Mouse (Mus musculus) MEL (cell line): Measurements from ENCODE around the gene Dnmt3c. TPM values are rescaled to one million over a fixed set of nuclear protein-coding genes. Genes with fewer than 3 reads are reported as not detected.

Experiments
- DNase-seq: peaks from one replicate; pipeline ENCODE4 v3.0.0; 2011; ENCODE audit warnings: low read depth, low spot score
- H3K27ac ChIP-seq: 2 replicates; pipeline ENCODE4 v1.5.1; 2012; ENCODE audit warnings: low read depth, mild to moderate bottlenecking, control low read depth, low read length, moderate library complexity; ENCODE audit not compliant: control insufficient read depth
- H3K27me3 ChIP-seq, 2 experiments: fragments of 150-350 bp in 1 of 2; sonication (generic) in 1 of 2; 2 replicates each; pipeline ENCODE4 v1.6.1; 2012; ENCODE audit warnings: low read length in 2 of 2, mild to moderate bottlenecking in 2 of 2, improper control_type of control experiment in 1 of 2, moderate library complexity in 1 of 2; ENCODE audit not compliant: insufficient read depth in 2 of 2, control insufficient read depth in 1 of 2
- H3K36me3 ChIP-seq, 2 experiments: 2 replicates each; pipeline ENCODE4 v1.6.1; 2012 to 2014; ENCODE audit warnings: low read length in 2 of 2, improper control_type of control experiment in 1 of 2, inconsistent platforms in 1 of 2, mild to moderate bottlenecking in 1 of 2; ENCODE audit not compliant: insufficient read depth in 2 of 2, control insufficient read depth in 1 of 2
- H3K4me1 ChIP-seq, 2 experiments: fragments of 150-350 bp in 1 of 2; sonication (generic) in 1 of 2; 2 replicates each; pipeline ENCODE4 v1.6.1; 2012; ENCODE audit warnings: low read length in 2 of 2, improper control_type of control experiment in 1 of 2, mild to moderate bottlenecking in 1 of 2; ENCODE audit not compliant: insufficient read depth in 2 of 2, control insufficient read depth in 1 of 2
- H3K4me3 ChIP-seq, 2 experiments: fragments of 150-350 bp in 1 of 2; sonication (generic) in 1 of 2; 2 replicates each; pipeline ENCODE4 v1.5.1; 2012; ENCODE audit warnings: low read depth in 2 of 2, low read length in 2 of 2, mild to moderate bottlenecking in 2 of 2, moderate library complexity in 2 of 2, control low read depth in 1 of 2, improper control_type of control experiment in 1 of 2; ENCODE audit not compliant: control insufficient read depth in 1 of 2, insufficient read depth in 1 of 2
- H3K79me2 ChIP-seq: 2 replicates; pipeline ENCODE4 v1.6.1; 2012; ENCODE audit warnings: mild to moderate bottlenecking, low read length, moderate library complexity; ENCODE audit not compliant: control insufficient read depth, poor library complexity, insufficient read depth
- H3K9ac ChIP-seq: 2 replicates; pipeline ENCODE4 v1.6.1; 2012; ENCODE audit warnings: low read depth, mild to moderate bottlenecking, control low read depth, low read length, moderate library complexity; ENCODE audit not compliant: control insufficient read depth, poor library complexity, severe bottlenecking
- H3K9me3 ChIP-seq: fragments of 150-350 bp; sonication (generic); replicated peaks from 2 replicates; pipeline ENCODE4 v1.6.1; 2012; ENCODE audit warnings: mild to moderate bottlenecking, low read length, improper control_type of control experiment, moderate library complexity; ENCODE audit not compliant: insufficient read depth
- CHD1 ChIP-seq: IDR thresholded peaks from 2 replicates; pipeline ENCODE4 v1.6.1; 2012; ENCODE audit warnings: low read depth, mild to moderate bottlenecking, inconsistent platforms, low read length, improper control_type of control experiment
- CHD2 ChIP-seq: IDR thresholded peaks from 2 replicates; pipeline ENCODE4 v1.6.1; 2011; ENCODE audit warnings: low read length, improper control_type of control experiment
- CTCF ChIP-seq, 3 experiments: IDR thresholded peaks in 2 of 3; conservative IDR thresholded peaks in 1 of 3; 2 replicates each; pipeline ENCODE4 v1.5.1; 2011 to 2012; ENCODE audit warnings: low read length in 3 of 3, low read depth in 2 of 3, mild to moderate bottlenecking in 2 of 3, improper control_type of control experiment in 1 of 3, inconsistent platforms in 1 of 3, mixed read lengths in 1 of 3, moderate library complexity in 1 of 3; ENCODE audit not compliant: control insufficient read depth in 1 of 3, insufficient read depth in 1 of 3, poor library complexity in 1 of 3, severe bottlenecking in 1 of 3
- E2F4 ChIP-seq: IDR thresholded peaks from 2 replicates; pipeline ENCODE4 v1.6.1; 2011; ENCODE audit warnings: low read depth, low read length, improper control_type of control experiment, borderline replicate concordance
- ETS1 ChIP-seq: IDR thresholded peaks from 2 replicates; pipeline ENCODE4 v1.6.1; 2012; ENCODE audit warnings: low read depth, mild to moderate bottlenecking, inconsistent platforms, low read length, improper control_type of control experiment, moderate library complexity
- KAT2A ChIP-seq: conservative IDR thresholded peaks from 2 replicates; pipeline ENCODE4 v1.6.1; 2012; ENCODE audit warnings: low read depth, low read length, improper control_type of control experiment, inconsistent platforms
- MAX ChIP-seq: IDR thresholded peaks from 2 replicates; pipeline ENCODE4 v1.6.1; 2011; ENCODE audit warnings: low read length, improper control_type of control experiment
- MEF2A ChIP-seq: IDR thresholded peaks from 2 replicates; pipeline ENCODE4 v1.6.1; 2014; ENCODE audit warnings: low read depth, mild to moderate bottlenecking, inconsistent platforms, low read length, improper control_type of control experiment; ENCODE audit not compliant: poor library complexity, insufficient replicate concordance, severe bottlenecking; ENCODE audit errors: extremely low read depth
- MXI1 ChIP-seq: IDR thresholded peaks from 2 replicates; pipeline ENCODE4 v1.6.1; 2011; ENCODE audit warnings: mild to moderate bottlenecking, low read depth, low read length, improper control_type of control experiment
- MYC ChIP-seq: IDR thresholded peaks from 2 replicates; pipeline ENCODE4 v1.6.1; 2011; ENCODE audit warnings: low read depth, mild to moderate bottlenecking, low read length, improper control_type of control experiment, moderate library complexity
- NELFE ChIP-seq: IDR thresholded peaks from 2 replicates; pipeline ENCODE4 v1.6.1; 2011; ENCODE audit warnings: low read depth, low read length, improper control_type of control experiment
- NRF1 ChIP-seq: IDR thresholded peaks from 2 replicates; pipeline ENCODE4 v1.6.1; 2014; ENCODE audit warnings: low read depth, mild to moderate bottlenecking, inconsistent platforms, low read length, improper control_type of control experiment, moderate library complexity; ENCODE audit not compliant: poor library complexity, insufficient read depth, severe bottlenecking
- POLR2A ChIP-seq, 2 experiments: IDR thresholded peaks; 2 replicates each; pipeline ENCODE4 v1.6.1; 2011 to 2012; ENCODE audit warnings: low read length in 2 of 2, mild to moderate bottlenecking in 2 of 2, control low read depth in 1 of 2, improper control_type of control experiment in 1 of 2, low read depth in 1 of 2, moderate library complexity in 1 of 2; ENCODE audit not compliant: control insufficient read depth in 1 of 2, insufficient read depth in 1 of 2, poor library complexity in 1 of 2
- POLR2AphosphoS2 ChIP-seq: IDR thresholded peaks from 2 replicates; pipeline ENCODE4 v1.6.1; 2011; ENCODE audit warnings: low read length, improper control_type of control experiment
- RAD21 ChIP-seq: IDR thresholded peaks from 2 replicates; pipeline ENCODE4 v1.6.1; 2011; ENCODE audit warnings: mild to moderate bottlenecking, low read depth, low read length, improper control_type of control experiment
- RCOR1 ChIP-seq: IDR thresholded peaks from 2 replicates; pipeline ENCODE4 v1.6.1; 2012; ENCODE audit warnings: low read depth, mild to moderate bottlenecking, inconsistent platforms, low read length, improper control_type of control experiment
- SIN3A ChIP-seq: IDR thresholded peaks from 2 replicates; pipeline ENCODE4 v1.6.1; 2012; ENCODE audit warnings: low read length, improper control_type of control experiment, inconsistent platforms
- TAL1 ChIP-seq: IDR thresholded peaks from 2 replicates; pipeline ENCODE4 v1.6.1; 2012; ENCODE audit warnings: mild to moderate bottlenecking, inconsistent platforms, low read length, moderate library complexity, mixed read lengths
- TBP ChIP-seq: IDR thresholded peaks from 2 replicates; pipeline ENCODE4 v1.8.0; 2011; ENCODE audit warnings: low read depth, low read length, improper control_type of control experiment
- UBTF ChIP-seq: IDR thresholded peaks from 2 replicates; pipeline ENCODE4 v1.6.1; 2012; ENCODE audit warnings: low read depth, mild to moderate bottlenecking, inconsistent platforms, low read length, improper control_type of control experiment, moderate library complexity, borderline replicate concordance; ENCODE audit not compliant: insufficient read depth
- USF1 ChIP-seq: IDR thresholded peaks from 2 replicates; pipeline ENCODE4 v1.6.1; 2014; ENCODE audit warnings: low read depth, mild to moderate bottlenecking, inconsistent platforms, low read length, improper control_type of control experiment, moderate library complexity
- USF2 ChIP-seq, 2 experiments: IDR thresholded peaks; 2 replicates each; pipeline ENCODE4 v1.6.1; 2011 to 2012; ENCODE audit warnings: improper control_type of control experiment in 2 of 2, low read length in 2 of 2, borderline replicate concordance in 1 of 2, inconsistent platforms in 1 of 2, low read depth in 1 of 2, mild to moderate bottlenecking in 1 of 2; ENCODE audit not compliant: insufficient read depth in 1 of 2
- ZMIZ1 ChIP-seq: IDR thresholded peaks from 2 replicates; pipeline ENCODE4 v1.6.1; 2012; ENCODE audit warnings: low read depth, mild to moderate bottlenecking, inconsistent platforms, low read length, improper control_type of control experiment, moderate library complexity
- ZNF384 ChIP-seq: IDR thresholded peaks from 2 replicates; pipeline ENCODE4 v1.6.1; 2012; ENCODE audit warnings: low read depth, mild to moderate bottlenecking, inconsistent platforms, low read length, improper control_type of control experiment
- polyA plus RNA-seq, 2 experiments: library from polyadenylated mRNA; stranded (reverse) in 1 of 2; unstranded in 1 of 2; fragments of >175 nt in 1 of 2; fragments of >200 nt in 1 of 2; gene quantifications; 2 replicates each; pipeline versions ENCODE4 v1.2.1 to v1.2.4; 2012; ENCODE audit warnings: low replicate concordance in 2 of 2, low read depth in 1 of 2; ENCODE audit not compliant: insufficient read length in 2 of 2, insufficient read depth in 1 of 2, missing spikeins in 1 of 2
- total RNA-seq: library from RNA; depleted of rRNA; stranded (reverse); fragments of 300-350 nt; gene quantifications from 2 replicates; pipeline ENCODE4 v1.2.3, GENCODE M21; 2012

The Dnmt3c gene
- total and polyA plus RNA-seq, 3 experiments = 0.45 to 0.65 TPM; not detected in 1

- Histone ChIP-seq H3K79me2 (no peaks in the 10 kb centered on the region; the same call in 1 of the 2 replicates), H3K27me3 (no peaks in the 10 kb centered on the region), H3K9me3 (no peaks in the 10 kb centered on the region), H3K4me3 (no peak overlapping the region), H3K27ac (no peak overlapping the region), H3K4me1 (peaks cover 4 to 9% of the 10 kb centered on the region in 2 experiments), H3K36me3 (peaks cover 0 to 4% of the 10 kb centered on the region in 2 experiments; a peak in 3 of 4 replicates), H3K9ac (no peak overlapping the region)
- no peak for DNase-seq
- TF ChIP-seq ZMIZ1 (no peak), MAX (no peak), ZNF384 (no peak), RAD21 (no peak), UBTF (no peak), CHD2 (no peak), SIN3A (no peak), USF1 (no peak), CHD1 (no peak), KAT2A (no peak), TAL1 (no peak), NRF1 (no peak), TBP (no peak), MEF2A (no peak)
Measured at GRCm38 (mm10) chr2:153775472-153775871, 79.0 kb downstream of the Dnmt3c start.

GRCm38 (mm10) chr2:153778638-153779362, 82.3 kb downstream of the Dnmt3c start:
- Histone ChIP-seq H3K4me1 (peaks cover 13 to 25% of the 10 kb centered on the region in 2 experiments), H3K9me3 (no peaks in the 10 kb centered on the region), H3K79me2 (no peaks in the 10 kb centered on the region; the same call in 1 of the 2 replicates), H3K4me3 (peak overlapping the region; percentile 60 to 66), H3K9ac (peak overlapping the region; percentile 79), H3K27me3 (no peaks in the 10 kb centered on the region), H3K36me3 (peaks cover 0 to 16% of the 10 kb centered on the region in 2 experiments; a peak in 2 of 4 replicates), H3K27ac (peak overlapping the region; percentile 68)
- peak; percentile 91 for DNase-seq
- no peak for TF ChIP-seq CTCF (IDR thresholded peaks at IDR 0.05 in 2 of 3, conservative IDR thresholded peaks at IDR 0.05 in 1 of 3; ENCODE audit: control insufficient read depth in 1 of 3, insufficient read depth in 1 of 3, low read depth in 2 of 3, low read length in 3 of 3, poor library complexity in 1 of 3, severe bottlenecking in 1 of 3)
- peak; percentile 79 for TF ChIP-seq USF1
- TF ChIP-seq RCOR1 = 0 out of 2 replicates have a peak, but pooled peaks have one; percentile 39
- peak in 1 of 2 experiments; percentile 82; a peak in 2 of 4 replicates for TF ChIP-seq POLR2A (IDR thresholded peaks at IDR 0.05; ENCODE audit: control insufficient read depth in 1 of 2, insufficient read depth in 1 of 2, low read depth in 1 of 2, low read length in 2 of 2, poor library complexity in 1 of 2)
- peak; percentile 99 for TF ChIP-seq MXI1
- 0 out of 2 replicates have a peak, but pooled peaks have one; percentile 26 for TF ChIP-seq TBP
- TF ChIP-seq SIN3A = peak; percentile 92
- no peak for TF ChIP-seq USF2 (IDR thresholded peaks at IDR 0.05; ENCODE audit: borderline replicate concordance in 1 of 2, insufficient read depth in 1 of 2, low read depth in 1 of 2, low read length in 2 of 2)
- TF ChIP-seq POLR2AphosphoS2 = peak; percentile 65; the same call in 1 of the 2 replicates
- peak; percentile 54 for TF ChIP-seq NELFE
- TF ChIP-seq ETS1 = no peak
- TF ChIP-seq MAX = peak; percentile 97
- peak; percentile 98 for TF ChIP-seq MYC
- TF ChIP-seq ZMIZ1 = peak; percentile 40; the same call in 1 of the 2 replicates
- TF ChIP-seq CHD1 = no peak
- no peak for TF ChIP-seq E2F4
